Mouse (Mus musculus) limb, embryonic 14.5 days (tissue): ENCODE results near the gene Lrig3. TPM values are rescaled to one million over a fixed set of nuclear protein-coding genes. Genes with fewer than 3 reads are reported as not detected.

Source experiments
- ATAC-seq: fragments of 200-750 bp; cut with Nextera tagmentation; 2 replicates; pipeline ENCODE4 v1.8.0; 2017; ENCODE audit warnings: low read depth, moderate number of reproducible peaks, moderate TSS enrichment; ENCODE audit not compliant: low FRiP score
- DNase-seq: peaks from one replicate; pipeline ENCODE4 v3.0.0-alpha.2; 2015; ENCODE audit warnings: low spot score
- H3K27ac ChIP-seq: fragments of 300-500 bp; sonication (generic); replicated peaks from 2 replicates; pipeline ENCODE4 v1.5.1; 2014; ENCODE audit warnings: low read depth, mild to moderate bottlenecking, low read length, moderate library complexity, mixed read lengths
- H3K27me3 ChIP-seq: fragments of 300-500 bp; sonication (generic); 2 replicates; pipeline ENCODE4 v1.6.1; 2014; ENCODE audit warnings: low read length, mixed read lengths; ENCODE audit not compliant: control insufficient read depth, insufficient read depth
- H3K36me3 ChIP-seq: fragments of 300-500 bp; sonication (generic); 2 replicates; pipeline ENCODE4 v1.6.1; 2014; ENCODE audit warnings: mild to moderate bottlenecking, low read length, moderate library complexity, mixed read lengths; ENCODE audit not compliant: control insufficient read depth, insufficient read depth
- H3K4me1 ChIP-seq: fragments of 300-500 bp; sonication (generic); 2 replicates; pipeline ENCODE4 v1.6.1; 2014; ENCODE audit warnings: antibody characterized with exemption, low read length, mixed read lengths; ENCODE audit not compliant: control insufficient read depth, insufficient read depth
- H3K4me2 ChIP-seq: fragments of 300-500 bp; sonication (generic); replicated peaks from 2 replicates; pipeline ENCODE4 v1.6.1; 2014; ENCODE audit warnings: low read depth, mild to moderate bottlenecking, low read length, moderate library complexity; ENCODE audit not compliant: severe bottlenecking
- H3K4me3 ChIP-seq: fragments of 300-500 bp; sonication (generic); replicated peaks from 2 replicates; pipeline ENCODE4 v1.5.1; 2014; ENCODE audit warnings: low read length
- H3K9ac ChIP-seq: fragments of 300-500 bp; sonication (generic); 2 replicates; pipeline ENCODE4 v1.6.1; 2014; ENCODE audit warnings: mild to moderate bottlenecking, low read depth, low read length, moderate library complexity; ENCODE audit not compliant: severe bottlenecking
- H3K9me3 ChIP-seq: fragments of 300-500 bp; sonication (generic); 2 replicates; pipeline ENCODE4 v1.6.1; 2016; ENCODE audit warnings: low read length; ENCODE audit not compliant: control insufficient read depth
- POLR2A ChIP-seq: fragments of 200-500 bp; IDR thresholded peaks from 2 replicates; pipeline ENCODE4 v1.8.0; 2012; ENCODE audit warnings: inconsistent platforms, mild to moderate bottlenecking, moderate library complexity, borderline replicate concordance; ENCODE audit not compliant: insufficient read depth, insufficient read length; ENCODE audit errors: extremely low read depth
- WGBS: fragments of 180-500 bp; shearing (Covaris S2); extraction: QIAGEN DNeasy Blood & Tissue Kit; methylation state at CpG from one replicate; pipeline ENCODE4 v1.1.7; 2014; 5-methylcytosine and 5-hydroxymethylcytosine counted together
- polyA plus RNA-seq, 2 experiments: library from polyadenylated mRNA; depleted of rRNA in 1 of 2; stranded (reverse) in 1 of 2; unstranded in 1 of 2; fragments of >200 nt; fragmentation: Nextera tagmentation in 1 of 2; extraction: Ambion mirVana in 1 of 2; gene quantifications; 2 replicates each; pipeline versions ENCODE4 v1.2.1 to v1.2.3; 2012 to 2014

Lrig3 gene
- polyA plus RNA-seq, 2 experiments: 47.0 to 84.9 TPM

DNA sequence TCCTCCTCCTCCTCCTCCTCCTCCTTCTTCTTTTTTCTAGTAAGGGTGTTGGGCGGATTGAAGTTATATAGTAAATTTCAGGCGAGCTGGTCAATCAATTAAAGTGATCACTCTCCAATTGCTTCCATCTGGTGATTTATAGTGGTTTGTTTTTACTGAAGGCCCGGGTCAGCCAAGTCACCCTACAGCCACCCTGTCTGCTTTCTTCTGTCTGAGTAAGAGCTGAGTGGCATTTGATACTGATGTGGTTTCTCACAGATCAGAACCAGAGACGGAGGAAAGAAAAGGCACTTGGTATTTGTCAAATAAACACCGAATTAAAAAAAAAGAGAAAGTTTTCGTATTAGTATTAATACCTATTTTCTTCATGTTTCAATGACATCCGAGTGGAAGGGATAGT is 7.8 kb downstream of the Lrig3 start:
- H3K27ac ChIP-seq: 0 out of 2 replicates have a peak overlapping the region, but pooled peaks have one; percentile 48
- DNase-seq: no peak
- ATAC-seq: no peak
- no peak for TF ChIP-seq POLR2A
- peaks cover 54% of the 10 kb centered on the region for H3K36me3 ChIP-seq
- peak overlapping the region; percentile 23; the same call in 1 of the 2 replicates for H3K4me2 ChIP-seq
- WGBS: 30% methylated on average over 7 of the region's 7 CpGs
- H3K9ac ChIP-seq: peak overlapping the region; percentile 12; the same call in 1 of the 2 replicates
- H3K27me3 ChIP-seq: no peaks in the 10 kb centered on the region
- no peaks in the 10 kb centered on the region for H3K9me3 ChIP-seq
- peaks cover 47% of the 10 kb centered on the region for H3K4me1 ChIP-seq
- H3K4me3 ChIP-seq: no peak overlapping the region

GRCm38 (mm10) chr10:125981938-125982337 is 16.0 kb downstream of the Lrig3 start:
- no peak for TF ChIP-seq POLR2A
- Histone ChIP-seq H3K9ac (no peak overlapping the region), H3K4me2 (no peak overlapping the region), H3K36me3 (peaks cover 64% of the 10 kb centered on the region), H3K9me3 (no peaks in the 10 kb centered on the region), H3K27me3 (no peaks in the 10 kb centered on the region), H3K4me1 (peaks cover 44% of the 10 kb centered on the region), H3K27ac (0 out of 2 replicates have a peak overlapping the region, but pooled peaks have one; percentile 20), H3K4me3 (no peak overlapping the region)
- 84% methylated on average over 5 of the region's 5 CpGs for WGBS
- no peak for ATAC-seq
- DNase-seq: no peak

GRCm38 (mm10) chr10:125984473-125985035 is 18.6 kb downstream of the Lrig3 start:
- Histone ChIP-seq H3K36me3 (peaks cover 68% of the 10 kb centered on the region), H3K4me3 (no peak overlapping the region), H3K4me2 (no peak overlapping the region), H3K4me1 (peaks cover 57% of the 10 kb centered on the region), H3K9ac (no peak overlapping the region; the same call in 1 of the 2 replicates), H3K27ac (0 out of 2 replicates have a peak overlapping the region, but pooled peaks have one; percentile 19), H3K27me3 (no peaks in the 10 kb centered on the region), H3K9me3 (no peaks in the 10 kb centered on the region)
- no peak for TF ChIP-seq POLR2A
- DNase-seq (no peak), ATAC-seq (no peak)
- WGBS: 64% methylated on average over 9 of the region's 9 CpGs

- TF ChIP-seq POLR2A: no peak
- peaks cover 70% of the 10 kb centered on the region for H3K36me3 ChIP-seq
- H3K4me2 ChIP-seq: no peak overlapping the region
- H3K27me3 ChIP-seq: no peaks in the 10 kb centered on the region
- DNase-seq: no peak
- peaks cover 64% of the 10 kb centered on the region for H3K4me1 ChIP-seq
- 90% methylated on average over 1 of the region's 1 CpGs for WGBS
- H3K27ac ChIP-seq: no peak overlapping the region
- no peak overlapping the region for H3K4me3 ChIP-seq
- no peak overlapping the region for H3K9ac ChIP-seq
- no peaks in the 10 kb centered on the region for H3K9me3 ChIP-seq
- ATAC-seq: no peak
Observed at GRCm38 (mm10) chr10:125985795-125986194, 19.8 kb downstream of the Lrig3 start.

DNA sequence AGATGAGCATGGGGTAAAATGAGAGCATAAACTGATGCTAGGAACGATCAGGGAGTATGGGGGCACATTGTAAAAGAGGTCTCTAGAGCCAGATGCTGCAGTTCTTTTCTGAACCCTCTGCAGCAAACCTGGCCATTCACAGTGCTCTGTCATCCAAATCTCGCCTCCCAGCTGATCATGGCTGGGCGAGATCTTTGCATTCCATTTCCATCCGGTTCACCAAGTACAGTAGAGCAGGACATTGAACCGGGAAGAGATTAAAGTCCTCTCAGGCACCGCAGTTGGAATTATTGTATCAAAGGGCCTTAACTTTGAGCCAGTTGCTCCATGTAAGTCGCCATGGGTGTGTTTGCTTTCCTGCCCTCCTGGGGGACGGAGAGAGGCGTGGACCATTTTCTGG is 20.5 kb downstream of the Lrig3 start:
- peaks cover 67% of the 10 kb centered on the region for H3K4me1 ChIP-seq
- no peaks in the 10 kb centered on the region for H3K27me3 ChIP-seq
- 78% methylated on average over 9 of the region's 9 CpGs for WGBS
- H3K9me3 ChIP-seq: no peaks in the 10 kb centered on the region
- H3K36me3 ChIP-seq: peaks cover 64% of the 10 kb centered on the region
- 0 out of 2 replicates have a peak overlapping the region, but pooled peaks have one; percentile 10 for H3K27ac ChIP-seq
- no peak overlapping the region for H3K4me3 ChIP-seq
- no peak for TF ChIP-seq POLR2A
- ATAC-seq (no peak), DNase-seq (no peak)
- H3K9ac ChIP-seq: no peak overlapping the region
- no peak overlapping the region for H3K4me2 ChIP-seq
